Mouse (Mus musculus) heart, postnatal 4 days (tissue): Measurements from ENCODE around the gene Flt3l. TPM values are rescaled to one million over a fixed set of nuclear protein-coding genes. Genes with fewer than 3 reads are reported as not detected.
"Not testable (repeated sequence)": the region's sequence is repeated elsewhere in the genome, so short reads cannot be mapped to it uniquely, and the experiment has no call there.

Experiments used
- DNase-seq: peaks from one replicate; pipeline ENCODE4 v3.0.0; 2021
- total RNA-seq, 2 experiments: library from RNA; stranded (reverse); gene quantifications; 2 replicates each; pipeline ENCODE4 v1.2.3; 2021

Gene Flt3l
- total RNA-seq: 1 to 10 TPM; 1.5 to 2.1 TPM

GRCm38 (mm10) chr7:45135993-45136567 is at the start of gene Flt3l, which contains the start of gene Gm45713:
Flt3l (minus strand) TSS chr7:45136432.
Gm45713 (minus strand) TSS chr7:45136231.
- peak; percentile 95 for DNase-seq

GRCm38 (mm10) chr7:45185921-45186320 is 49.7 kb upstream of the Flt3l start:
- DNase-seq: no peak

GRCm38 (mm10) chr7:45183672-45184071 is 47.4 kb upstream of the Flt3l start:
- no peak for DNase-seq

- no peak for DNase-seq
Measured at GRCm38 (mm10) chr7:45182606-45183005, 46.4 kb upstream of the Flt3l start.

- peak; percentile 89 for DNase-seq
Measured at GRCm38 (mm10) chr7:45182199-45182601, 46.0 kb upstream of the Flt3l start.

GRCm38 (mm10) chr7:45181540-45181939 is 45.3 kb upstream of the Flt3l start:
- peak; percentile 32 for DNase-seq

- no peak for DNase-seq
Measured at GRCm38 (mm10) chr7:45180896-45181477, 44.8 kb upstream of the Flt3l start, which contains the start of gene Pth2. Pth2 (plus strand) TSS chr7:45180995.

- no peak for DNase-seq
Measured at GRCm38 (mm10) chr7:45179469-45179868, 43.2 kb upstream of the Flt3l start, which contains the start of gene Gfy. Gfy (minus strand) TSS chr7:45179569.

- no peak for DNase-seq
Measured at GRCm38 (mm10) chr7:45178550-45178949, 42.3 kb upstream of the Flt3l start.

GRCm38 (mm10) chr7:45176356-45176755 is 40.1 kb upstream of the Flt3l start:
- DNase-seq: no peak

GRCm38 (mm10) chr7:45175929-45176328 is 39.7 kb upstream of the Flt3l start:
- no peak for DNase-seq

- no peak for DNase-seq
Measured at GRCm38 (mm10) chr7:45175398-45175797, 39.2 kb upstream of the Flt3l start.

- no peak for DNase-seq
Measured at GRCm38 (mm10) chr7:45174567-45175280, 38.5 kb upstream of the Flt3l start.

GRCm38 (mm10) chr7:45173772-45174171 is 37.5 kb upstream of the Flt3l start:
- DNase-seq: not testable (repeated sequence)

GRCm38 (mm10) chr7:45172974-45173373 is 36.7 kb upstream of the Flt3l start:
- DNase-seq: no peak

- DNase-seq: no peak
Measured at GRCm38 (mm10) chr7:45169495-45169894, 33.3 kb upstream of the Flt3l start.

GRCm38 (mm10) chr7:45168656-45169055 is 32.4 kb upstream of the Flt3l start:
- DNase-seq: no peak

- DNase-seq: no peak
Measured at GRCm38 (mm10) chr7:45167761-45168445, 31.7 kb upstream of the Flt3l start.

- no peak for DNase-seq
Measured at GRCm38 (mm10) chr7:45166950-45167401, 30.7 kb upstream of the Flt3l start.

- no peak for DNase-seq
Measured at GRCm38 (mm10) chr7:45165701-45166100, 29.5 kb upstream of the Flt3l start.

GRCm38 (mm10) chr7:45164833-45165232 is 28.6 kb upstream of the Flt3l start:
- DNase-seq: no peak

- peak; percentile 35 for DNase-seq
Measured at GRCm38 (mm10) chr7:45163735-45164490, 27.7 kb upstream of the Flt3l start, which contains the start of gene Slc17a7. Slc17a7 (plus strand) TSS chr7:45163949.
